ENCODE assay signal across 9 mouse cellular contexts in genomic region chr8:72655522-72655912, GRCm38 (mm10). TPM values are rescaled to one million over a fixed set of nuclear protein-coding genes. Genes with fewer than 3 reads are reported as not detected.
DNase-seq lines count a peak whose midpoint lies in the region; ATAC-seq and TF ChIP-seq lines count a peak whose summit lies in the region.
"Had no signal": no experiment of that assay in that cellular context is flagged by ENCODE, and none has a peak within 500 bp of the region (broad histone marks: within the 10 kb centered on the region; RNA-seq: fewer than 3 reads in every experiment).

No protein-coding gene starts in this region.

- H3K4me1 ChIP-seq in liver, embryonic 11.5 days (replicated peaks; ENCODE audit: control insufficient read depth, insufficient read depth, low read length), result peaks cover 11% of the 10 kb centered on the region
- H3K4me1 ChIP-seq in hindbrain, embryonic 10.5 days (replicated peaks), result peaks cover 19% of the 10 kb centered on the region
- H3K4me1 ChIP-seq in midbrain, embryonic 12.5 days, result peaks cover 14% of the 10 kb centered on the region
- H3K4me1 ChIP-seq in intestine, embryonic 15.5 days (replicated peaks), result peaks cover 5% of the 10 kb centered on the region
- H3K4me1 ChIP-seq in lung, postnatal 0 days (ENCODE audit: insufficient read depth, low read depth, low read length), result no peaks in the 10 kb centered on the region; the same call in 1 of the 2 replicates

- peak; percentile 26; the same call in 1 of the 2 replicates for ATAC-seq in liver, embryonic 11.5 days (replicated peaks; ENCODE audit: low FRiP score)
- ATAC-seq in midbrain, embryonic 12.5 days (ENCODE audit: low FRiP score, low read depth), result peak; percentile 58
- ATAC-seq in intestine, embryonic 15.5 days, result no peak
- ATAC-seq in lung, postnatal 0 days, result no peak

- H3K36me3 ChIP-seq in liver, embryonic 11.5 days (ENCODE audit: control insufficient read depth, insufficient read depth, low read length), result no peaks in the 10 kb centered on the region
- H3K36me3 ChIP-seq in hindbrain, embryonic 10.5 days, result no peaks in the 10 kb centered on the region
- no peaks in the 10 kb centered on the region for H3K36me3 ChIP-seq in midbrain, embryonic 12.5 days
- no peaks in the 10 kb centered on the region for H3K36me3 ChIP-seq in intestine, embryonic 15.5 days
- no peaks in the 10 kb centered on the region for H3K36me3 ChIP-seq in lung, postnatal 0 days (ENCODE audit: insufficient read depth, low read length)

- no peak overlapping the region for H3K4me3 ChIP-seq in liver, embryonic 11.5 days (ENCODE audit: low read depth, low read length)
- peak overlapping the region; percentile 29; the same call in 1 of the 2 replicates for H3K4me3 ChIP-seq in hindbrain, embryonic 10.5 days
- H3K4me3 ChIP-seq in midbrain, embryonic 12.5 days, result no peak overlapping the region
- no peak overlapping the region for H3K4me3 ChIP-seq in intestine, embryonic 15.5 days (replicated peaks)
- no peak overlapping the region for H3K4me3 ChIP-seq in lung, postnatal 0 days (ENCODE audit: low read depth, low read length)

- no peak for TF ChIP-seq CTCF in lung, postnatal 0 days (IDR thresholded peaks at IDR 0.05)

- 53% methylated on average over 3 of the region's 3 CpGs for WGBS in liver, embryonic 11.5 days
- 57% methylated on average over 3 of the region's 3 CpGs for WGBS in hindbrain, embryonic 10.5 days
- WGBS in midbrain, embryonic 12.5 days, result 52% methylated on average over 3 of the region's 3 CpGs
- WGBS in intestine, embryonic 15.5 days, result 75% methylated on average over 3 of the region's 3 CpGs
- WGBS in lung, postnatal 0 days, result 61% methylated on average over 3 of the region's 3 CpGs

- TF ChIP-seq EP300 in lung, postnatal 0 days (IDR thresholded peaks at IDR 0.05), result no peak

- H3K27me3 ChIP-seq in liver, embryonic 11.5 days (replicated peaks; ENCODE audit: control insufficient read depth, insufficient read depth, low read length), result no peaks in the 10 kb centered on the region
- H3K27me3 ChIP-seq in hindbrain, embryonic 10.5 days (ENCODE audit: insufficient read depth, poor library complexity, severe bottlenecking), result no peaks in the 10 kb centered on the region
- no peaks in the 10 kb centered on the region for H3K27me3 ChIP-seq in midbrain, embryonic 12.5 days
- H3K27me3 ChIP-seq in intestine, embryonic 15.5 days (replicated peaks), result no peaks in the 10 kb centered on the region
- H3K27me3 ChIP-seq in lung, postnatal 0 days (replicated peaks; ENCODE audit: insufficient read depth, low read length), result no peaks in the 10 kb centered on the region

- DNase-seq in liver, embryonic 11.5 days (ENCODE audit: low spot score), result no peak
- DNase-seq in liver, result no peak
- no peak for DNase-seq in hindbrain, embryonic 10.5 days (ENCODE audit: low spot score)
- DNase-seq in thymus, postnatal 10 days (ENCODE audit: low spot score in 2 of 2), result no peak
- DNase-seq in urinary bladder, adult 18-20 months (ENCODE audit: low spot score in 2 of 2), result no peak
- DNase-seq in lung, postnatal 0 days (ENCODE audit: low spot score), result no peak
- DNase-seq: gastrocnemius, postnatal 25 days had no signal

- H3K27ac ChIP-seq in liver, embryonic 11.5 days (ENCODE audit: low read depth, low read length), result peak overlapping the region; percentile 44; the same call in 1 of the 2 replicates
- peak overlapping the region; percentile 87 for H3K27ac ChIP-seq in hindbrain, embryonic 10.5 days
- peak overlapping the region; percentile 82 for H3K27ac ChIP-seq in midbrain, embryonic 12.5 days (replicated peaks)
- H3K27ac ChIP-seq in intestine, embryonic 15.5 days, result no peak overlapping the region
- H3K27ac ChIP-seq in lung, postnatal 0 days (ENCODE audit: low read length), result no peak overlapping the region

- no peak overlapping the region for H3K4me2 ChIP-seq in liver, embryonic 11.5 days
- peak overlapping the region; percentile 21; the same call in 1 of the 2 replicates for H3K4me2 ChIP-seq in midbrain, embryonic 12.5 days (replicated peaks)
- no peak overlapping the region for H3K4me2 ChIP-seq in intestine, embryonic 15.5 days (replicated peaks)
- H3K4me2 ChIP-seq in lung, postnatal 0 days (replicated peaks; ENCODE audit: low read depth, low read length), result no peak overlapping the region

- H3K9ac ChIP-seq in liver, embryonic 11.5 days (ENCODE audit: low read depth, low read length), result no peak overlapping the region
- H3K9ac ChIP-seq in midbrain, embryonic 12.5 days (replicated peaks), result no peak overlapping the region
- no peak overlapping the region for H3K9ac ChIP-seq in intestine, embryonic 15.5 days
- no peak overlapping the region for H3K9ac ChIP-seq in lung, postnatal 0 days (replicated peaks; ENCODE audit: low read depth)

- H3K9me3 ChIP-seq in liver, embryonic 11.5 days (ENCODE audit: control insufficient read depth, low read length), result no peaks in the 10 kb centered on the region
- no peaks in the 10 kb centered on the region for H3K9me3 ChIP-seq in hindbrain, embryonic 10.5 days
- no peaks in the 10 kb centered on the region for H3K9me3 ChIP-seq in midbrain, embryonic 12.5 days
- no peaks in the 10 kb centered on the region for H3K9me3 ChIP-seq in intestine, embryonic 15.5 days
- no peaks in the 10 kb centered on the region for H3K9me3 ChIP-seq in lung, postnatal 0 days (ENCODE audit: low read length)

RNA-seq across cellular contexts. Expression of gene Nwd1, which starts 9.0 kb away (rescaled TPM):
- not detected in 2 replicates for polyA plus RNA-seq in liver, embryonic 11.5 days (2014; fragmentation: Nextera tagmentation; extraction: Ambion mirVana)
- 0.02 TPM in 1 of 2 replicates, not detected in the other for polyA plus RNA-seq in hindbrain, embryonic 10.5 days (2016; fragmentation: Nextera tagmentation; extraction: Ambion mirVana)
- polyA plus RNA-seq in midbrain, embryonic 12.5 days (2016; fragmentation: Nextera tagmentation; extraction: Ambion mirVana), result 0.10 and 0.18 TPM in 2 replicates
- polyA plus RNA-seq in intestine, embryonic 15.5 days (2015; fragmentation: Nextera tagmentation; extraction: Ambion mirVana), result 0.08 and 0.14 TPM in 2 replicates
- polyA plus RNA-seq in lung, postnatal 0 days (2015; fragmentation: Nextera tagmentation; extraction: Ambion mirVana), result 0.05 and 0.13 TPM in 2 replicates

Comparison
In these comparisons a context has a peak if more than half of its experiments do, and no peak if none do; other contexts are left out.
1. ATAC-seq: peak in liver, embryonic 11.5 days (single experiment) and midbrain, embryonic 12.5 days (single experiment); none in intestine, embryonic 15.5 days (single experiment) and lung, postnatal 0 days (single experiment).
2. H3K27ac ChIP-seq: peak in liver, embryonic 11.5 days (single experiment), hindbrain, embryonic 10.5 days (single experiment) and midbrain, embryonic 12.5 days (single experiment); none in intestine, embryonic 15.5 days (single experiment) and lung, postnatal 0 days (single experiment).